Mouse (Mus musculus): ENCODE results near the gene Hcfc1. TPM values are rescaled to one million over a fixed set of nuclear protein-coding genes. Genes with fewer than 3 reads are reported as not detected.

The Hcfc1 gene
- polyA plus RNA-seq (2012; rRNA removed) = 38.2 and 50.9 TPM in 2 replicates

- WGBS = 13% methylated on average over 57 of the region's 58 CpGs
- no peak for DNase-seq (ENCODE audit: low read depth, low spot score)
These were observed at the start of gene Hcfc1 for GRCm38 (mm10) chrX:73966248-73967176. TSS of gene Hcfc1 (minus strand) at chrX:73966357.

GRCm38 (mm10) chrX:74014597-74014996, 48.4 kb upstream of the Hcfc1 start:
- 100% methylated on average over 1 of the region's 1 CpGs for WGBS
- DNase-seq (ENCODE audit: low read depth, low spot score) = no peak

- WGBS = 33% methylated on average over 8 of the region's 8 CpGs
These were observed 41.9 kb upstream of the Hcfc1 start for GRCm38 (mm10) chrX:74008063-74008462.

GRCm38 (mm10) chrX:74006401-74006800, 40.2 kb upstream of the Hcfc1 start:
- 92% methylated on average over 21 of the region's 21 CpGs for WGBS
- DNase-seq (ENCODE audit: low read depth, low spot score) = no peak

More at GRCm38 (mm10) chrX:74008063-74008462, 41.9 kb upstream of the Hcfc1 start:
- DNase-seq (ENCODE audit: low read depth, low spot score) = no peak

GRCm38 (mm10) chrX:74003644-74004043, 37.5 kb upstream of the Hcfc1 start:
- no peak for DNase-seq (ENCODE audit: low read depth, low spot score)
- 59% methylated on average over 2 of the region's 2 CpGs for WGBS

GRCm38 (mm10) chrX:74001024-74001423, 34.9 kb upstream of the Hcfc1 start:
- WGBS = 61% methylated on average over 3 of the region's 3 CpGs
- DNase-seq (ENCODE audit: low read depth, low spot score) = no peak

- no peak for DNase-seq (ENCODE audit: low read depth, low spot score)
- 37% methylated on average over 8 of the region's 8 CpGs for WGBS
These were observed 33.0 kb upstream of the Hcfc1 start for GRCm38 (mm10) chrX:73998911-73999869.

- DNase-seq (ENCODE audit: low read depth, low spot score) = no peak
- WGBS = 60% methylated on average over 1 of the region's 1 CpGs
These were observed 11.6 kb upstream of the Hcfc1 start for GRCm38 (mm10) chrX:73977783-73978182.

GRCm38 (mm10) chrX:73976283-73976682, 10.1 kb upstream of the Hcfc1 start:
- no peak for DNase-seq (ENCODE audit: low read depth, low spot score)
- 93% methylated on average over 2 of the region's 2 CpGs for WGBS

GRCm38 (mm10) chrX:73972774-73973173, 6.6 kb upstream of the Hcfc1 start:
- 88% methylated on average over 4 of the region's 4 CpGs for WGBS
- no peak for DNase-seq (ENCODE audit: low read depth, low spot score)

- DNase-seq (ENCODE audit: low read depth, low spot score) = no peak
These were observed 4.6 kb upstream of the Hcfc1 start for GRCm38 (mm10) chrX:73970781-73971180.

- WGBS = 79% methylated on average over 2 of the region's 2 CpGs
- DNase-seq (ENCODE audit: low read depth, low spot score) = no peak
These were observed 3.6 kb upstream of the Hcfc1 start for GRCm38 (mm10) chrX:73969729-73970128.

- DNase-seq (ENCODE audit: low read depth, low spot score) = no peak
- WGBS = 100% methylated on average over 1 of the region's 1 CpGs
These were observed 3.0 kb upstream of the Hcfc1 start for GRCm38 (mm10) chrX:73969167-73969566.

GRCm38 (mm10) chrX:73967177-73968075, 1.3 kb upstream of the Hcfc1 start:
- WGBS = 20% methylated on average over 60 of the region's 60 CpGs
- DNase-seq (ENCODE audit: low read depth, low spot score) = no peak

- WGBS = 12% methylated on average over 20 of the region's 20 CpGs
- no peak for DNase-seq (ENCODE audit: low read depth, low spot score)
These were observed 850 bp downstream of the Hcfc1 start for GRCm38 (mm10) chrX:73965307-73965706.

- 29% methylated on average over 3 of the region's 3 CpGs for WGBS
- no peak for DNase-seq (ENCODE audit: low read depth, low spot score)
These were observed 1.8 kb downstream of the Hcfc1 start for GRCm38 (mm10) chrX:73964363-73964762.

GRCm38 (mm10) chrX:73954988-73955387, 11.2 kb downstream of the Hcfc1 start:
- DNase-seq (ENCODE audit: low read depth, low spot score) = no peak
- WGBS = 90% methylated on average over 6 of the region's 6 CpGs

- DNase-seq (ENCODE audit: low read depth, low spot score) = no peak
- 82% methylated on average over 5 of the region's 5 CpGs for WGBS
These were observed 13.6 kb downstream of the Hcfc1 start for GRCm38 (mm10) chrX:73952603-73953002.

- no peak for DNase-seq (ENCODE audit: low read depth, low spot score)
- 85% methylated on average over 10 of the region's 10 CpGs for WGBS
These were observed 16.8 kb downstream of the Hcfc1 start for GRCm38 (mm10) chrX:73949341-73949740.
